ENCODE assay signal across 10 mouse cellular contexts in the genomic region with DNA sequence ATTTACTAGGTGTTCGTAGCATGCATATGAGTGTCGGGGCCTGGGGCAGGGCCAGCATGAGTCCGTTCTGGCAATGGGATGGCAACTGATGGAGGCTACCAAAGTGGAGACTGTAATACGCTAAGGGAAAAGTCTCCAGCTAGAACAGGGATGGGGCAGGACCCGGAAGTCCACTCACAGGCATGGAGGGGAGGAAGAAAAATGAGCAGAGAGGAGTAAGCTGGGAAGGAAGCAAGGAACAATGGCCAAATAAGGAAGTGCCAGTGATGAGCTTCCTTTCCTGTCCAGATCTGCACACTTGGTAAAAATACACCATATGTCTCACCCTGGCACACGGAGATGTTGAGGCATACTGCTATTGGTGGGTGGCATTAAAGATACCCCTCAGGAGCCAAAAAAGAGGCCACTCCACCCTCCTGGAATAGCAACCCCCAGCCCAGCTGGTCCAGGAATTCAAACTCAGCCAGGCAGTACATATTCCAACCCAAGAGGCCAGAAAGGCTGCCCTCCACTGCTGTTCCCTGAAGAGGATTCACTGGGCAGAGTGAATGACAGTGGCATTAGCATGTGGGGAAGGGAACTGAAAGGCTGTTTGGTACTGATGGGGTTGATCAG. TPM values are rescaled to one million over a fixed set of nuclear protein-coding genes. Genes with fewer than 3 reads are reported as not detected.
DNase-seq lines count a peak whose midpoint lies in the region; ATAC-seq and TF ChIP-seq lines count a peak whose summit lies in the region.
"Had no signal": no experiment of that assay in that cellular context is flagged by ENCODE, and none has a peak within 500 bp of the region (broad histone marks: within the 10 kb centered on the region; RNA-seq: fewer than 3 reads in every experiment).

No protein-coding gene starts in this region.

- no peak overlapping the region for H3K4me2 ChIP-seq in forebrain, embryonic 11.5 days (ENCODE audit: low read depth, low read length, severe bottlenecking)
- no peak overlapping the region for H3K4me2 ChIP-seq in lung, embryonic 16.5 days (ENCODE audit: low read depth, low read length)
- H3K4me2 ChIP-seq: liver, embryonic 13.5 days had no signal

- H3K9ac ChIP-seq in forebrain, embryonic 11.5 days (ENCODE audit: low read length): no peak overlapping the region
- H3K9ac ChIP-seq in lung, embryonic 16.5 days (ENCODE audit: low read length): no peak overlapping the region
- H3K9ac ChIP-seq: liver, embryonic 13.5 days had no signal

- no peak for TF ChIP-seq CTCF in layer of hippocampus, adult 2 months (conservative IDR thresholded peaks at IDR 0.05)

- H3K4me1 ChIP-seq in forebrain, embryonic 10.5 days: peaks cover 34% of the 10 kb centered on the region
- H3K4me1 ChIP-seq in forebrain, embryonic 11.5 days (replicated peaks; ENCODE audit: control insufficient read depth, insufficient read depth, low read length): no peaks in the 10 kb centered on the region; the same call in 1 of the 2 replicates
- H3K4me1 ChIP-seq in lung, embryonic 16.5 days (replicated peaks; ENCODE audit: control insufficient read depth, insufficient read depth, low read length): peaks cover 31% of the 10 kb centered on the region

- no peaks in the 10 kb centered on the region for H3K27me3 ChIP-seq in forebrain, embryonic 10.5 days (ENCODE audit: poor library complexity, severe bottlenecking)
- no peaks in the 10 kb centered on the region for H3K27me3 ChIP-seq in forebrain, embryonic 11.5 days (ENCODE audit: control insufficient read depth, insufficient read depth, low read length)
- no peaks in the 10 kb centered on the region for H3K27me3 ChIP-seq in lung, embryonic 16.5 days (ENCODE audit: control insufficient read depth, insufficient read depth, low read depth, low read length)
- H3K27me3 ChIP-seq: liver, embryonic 13.5 days had no signal

- no peak for ATAC-seq in forebrain, embryonic 11.5 days (replicated peaks; ENCODE audit: low FRiP score)
- peak; percentile 52 for ATAC-seq in lung, embryonic 16.5 days (ENCODE audit: low read depth)
- ATAC-seq: inflammation-experienced regulatory T-cells, adult 6 months had no signal

- 89% methylated on average over 6 of the region's 6 CpGs for WGBS in forebrain, embryonic 10.5 days
- WGBS in forebrain, embryonic 11.5 days: 86% methylated on average over 6 of the region's 6 CpGs
- 59% methylated on average over 6 of the region's 6 CpGs for WGBS in lung, embryonic 16.5 days

- peak overlapping the region; percentile 16; the same call in 1 of the 2 replicates for H3K27ac ChIP-seq in forebrain, embryonic 10.5 days
- no peak overlapping the region for H3K27ac ChIP-seq in forebrain, embryonic 11.5 days (ENCODE audit: low read depth, low read length)
- peak overlapping the region; percentile 55 for H3K27ac ChIP-seq in lung, embryonic 16.5 days (ENCODE audit: low read length)
- H3K27ac ChIP-seq in layer of hippocampus, adult 2 months: peak overlapping the region; percentile 62
- H3K27ac ChIP-seq: liver, embryonic 13.5 days had no signal

- H3K36me3 ChIP-seq in forebrain, embryonic 10.5 days (replicated peaks): no peaks in the 10 kb centered on the region
- H3K36me3 ChIP-seq in forebrain, embryonic 11.5 days (ENCODE audit: control insufficient read depth, insufficient read depth, low read length): no peaks in the 10 kb centered on the region
- no peaks in the 10 kb centered on the region for H3K36me3 ChIP-seq in lung, embryonic 16.5 days (ENCODE audit: control insufficient read depth, insufficient read depth, low read length)
- H3K36me3 ChIP-seq: liver, embryonic 13.5 days had no signal

- no peak for DNase-seq in forebrain, embryonic 10.5 days (ENCODE audit: extremely low spot score, low spot score)
- DNase-seq in forebrain, embryonic 11.5 days (ENCODE audit: low spot score): no peak
- DNase-seq in lung, postnatal 25 days (ENCODE audit: low spot score): no peak
- DNase-seq in layer of hippocampus, adult 2 months (ENCODE audit: low spot score in 2 of 2): peak; percentile 69 to 86
- DNase-seq in right cerebral cortex, postnatal 10 days (ENCODE audit: low spot score in 2 of 2): peak; percentile 67 to 78
- no peak for DNase-seq in kidney, adult 8-10 months
- DNase-seq in adipocyte (ENCODE audit: low spot score): no peak
- DNase-seq: liver, embryonic 13.5 days had no signal

- H3K4me3 ChIP-seq in forebrain, embryonic 10.5 days: no peak overlapping the region
- no peak overlapping the region for H3K4me3 ChIP-seq in forebrain, embryonic 11.5 days (ENCODE audit: low read depth, low read length)
- H3K4me3 ChIP-seq in lung, embryonic 16.5 days (ENCODE audit: low read length): no peak overlapping the region
- no peak overlapping the region for H3K4me3 ChIP-seq in layer of hippocampus, adult 2 months
- H3K4me3 ChIP-seq: liver, embryonic 13.5 days had no signal

- no peaks in the 10 kb centered on the region for H3K9me3 ChIP-seq in forebrain, embryonic 10.5 days
- no peaks in the 10 kb centered on the region for H3K9me3 ChIP-seq in forebrain, embryonic 11.5 days (ENCODE audit: control insufficient read depth, low read length)
- H3K9me3 ChIP-seq in lung, embryonic 16.5 days (ENCODE audit: control insufficient read depth, low read length): no peaks in the 10 kb centered on the region
- H3K9me3 ChIP-seq: liver, embryonic 13.5 days had no signal

RNA-seq across cellular contexts. Expression of a gene that starts 57.7 kb away (rescaled TPM):
- polyA plus RNA-seq in forebrain, embryonic 10.5 days (2016; fragmentation: Nextera tagmentation; extraction: Ambion mirVana): 27.5 and 29.2 TPM in 2 replicates
- polyA plus RNA-seq in forebrain, embryonic 11.5 days (2014; fragmentation: Nextera tagmentation; extraction: Ambion mirVana): 28.0 and 28.8 TPM in 2 replicates
- polyA plus RNA-seq in lung, embryonic 16.5 days (2015; fragmentation: Nextera tagmentation; extraction: Ambion mirVana): 182 and 188 TPM in 2 replicates
- total RNA-seq in layer of hippocampus, adult 2 months (2021): 10 to 100 TPM; 65.6 to 75.4 TPM

Comparison
In these comparisons a context has a peak if more than half of its experiments do, and no peak if none do; other contexts are left out.
1. DNase-seq: peak in layer of hippocampus, adult 2 months (2 of 2) and right cerebral cortex, postnatal 10 days (2 of 2); none in forebrain, embryonic 10.5 days (single experiment), forebrain, embryonic 11.5 days (single experiment), lung, postnatal 25 days (single experiment), kidney, adult 8-10 months (0 of 2) and adipocyte (single experiment).